Mouse (Mus musculus) forebrain, embryonic 11.5 days (tissue): Measurements from ENCODE around the gene Rps11. TPM values are rescaled to one million over a fixed set of nuclear protein-coding genes. Genes with fewer than 3 reads are reported as not detected.
A peak's percentile ranks its signal among the peaks of the same experiment; 100 is the strongest.

Experiments
- ATAC-seq: fragments of 200-750 bp; cut with Nextera tagmentation; replicated peaks from 2 replicates; pipeline ENCODE4 v1.8.0; 2017; ENCODE audit warnings: moderate TSS enrichment; ENCODE audit not compliant: low FRiP score
- DNase-seq: peaks from one replicate; pipeline ENCODE4 v3.0.0-alpha.2; 2017; ENCODE audit warnings: low spot score
- H3K27ac ChIP-seq: fragments of 300-500 bp; sonication (generic); 2 replicates; pipeline ENCODE4 v1.5.1; 2014; ENCODE audit warnings: low read depth, low read length
- H3K27me3 ChIP-seq: fragments of 300-500 bp; sonication (generic); 2 replicates; pipeline ENCODE4 v1.6.1; 2014; ENCODE audit warnings: mild to moderate bottlenecking, low read length, mixed read lengths; ENCODE audit not compliant: control insufficient read depth, insufficient read depth
- H3K36me3 ChIP-seq: fragments of 300-500 bp; sonication (generic); 2 replicates; pipeline ENCODE4 v1.6.1; 2014; ENCODE audit warnings: mild to moderate bottlenecking, low read length, moderate library complexity, mixed read lengths; ENCODE audit not compliant: control insufficient read depth, insufficient read depth
- H3K4me1 ChIP-seq: fragments of 300-500 bp; sonication (generic); replicated peaks from 2 replicates; pipeline ENCODE4 v1.6.1; 2014; ENCODE audit warnings: low read length, mixed read lengths; ENCODE audit not compliant: control insufficient read depth, insufficient read depth
- H3K4me2 ChIP-seq: fragments of 300-500 bp; sonication (generic); 2 replicates; pipeline ENCODE4 v1.6.1; 2014; ENCODE audit warnings: low read depth, mild to moderate bottlenecking, low read length, moderate library complexity, mixed read lengths; ENCODE audit not compliant: severe bottlenecking
- H3K4me3 ChIP-seq: fragments of 300-500 bp; sonication (generic); 2 replicates; pipeline ENCODE4 v1.5.1; 2014; ENCODE audit warnings: low read depth, low read length
- H3K9ac ChIP-seq: fragments of 300-500 bp; sonication (generic); 2 replicates; pipeline ENCODE4 v1.6.1; 2014; ENCODE audit warnings: low read length
- H3K9me3 ChIP-seq: fragments of 300-500 bp; sonication (generic); 2 replicates; pipeline ENCODE4 v1.6.1; 2016; ENCODE audit warnings: low read length, mixed read lengths; ENCODE audit not compliant: control insufficient read depth
- WGBS: fragments of 180-500 bp; shearing (Covaris S2); extraction: QIAGEN DNeasy Blood & Tissue Kit; methylation state at CpG from one replicate; pipeline ENCODE4 v1.1.7; 2014; 5-methylcytosine and 5-hydroxymethylcytosine counted together
- polyA plus RNA-seq: library from polyadenylated mRNA; unstranded; fragments of >200 nt; fragmentation: Nextera tagmentation; extraction: Ambion mirVana; gene quantifications from 2 replicates; pipeline ENCODE4 v1.2.1, GENCODE M21; 2014

Rps11 gene
- polyA plus RNA-seq, 1 experiment from 2014 or later, result 1,481 TPM

DNA sequence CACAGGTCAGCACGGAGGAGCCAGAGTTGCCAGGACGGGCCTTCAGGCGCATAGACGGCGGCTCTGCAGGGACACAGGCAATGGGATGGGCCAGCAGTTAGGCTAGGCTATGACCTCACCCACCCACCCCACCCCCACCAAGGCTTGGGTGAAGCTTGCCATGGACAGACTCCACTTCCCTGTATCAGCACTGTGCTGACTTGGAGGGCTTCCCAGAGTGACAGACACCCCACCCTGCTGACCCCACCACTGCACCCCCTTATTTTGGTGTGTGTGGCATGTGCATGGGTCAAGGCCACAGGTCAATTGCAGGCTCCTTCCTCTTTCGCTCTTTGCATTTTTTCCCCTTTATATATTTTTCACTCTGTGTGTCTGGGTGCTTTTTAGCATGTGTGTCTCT is 28.9 kb downstream of the Rps11 start:
- Histone ChIP-seq H3K9ac (no peak overlapping the region), H3K27me3 (no peaks in the 10 kb centered on the region), H3K9me3 (no peaks in the 10 kb centered on the region), H3K4me1 (peaks cover 3% of the 10 kb centered on the region; the same call in 1 of the 2 replicates), H3K27ac (no peak overlapping the region), H3K4me3 (no peak overlapping the region), H3K4me2 (no peak overlapping the region), H3K36me3 (no peaks in the 10 kb centered on the region)
- no peak for DNase-seq
- WGBS, result 86% methylated on average over 6 of the region's 6 CpGs
- no peak for ATAC-seq

DNA sequence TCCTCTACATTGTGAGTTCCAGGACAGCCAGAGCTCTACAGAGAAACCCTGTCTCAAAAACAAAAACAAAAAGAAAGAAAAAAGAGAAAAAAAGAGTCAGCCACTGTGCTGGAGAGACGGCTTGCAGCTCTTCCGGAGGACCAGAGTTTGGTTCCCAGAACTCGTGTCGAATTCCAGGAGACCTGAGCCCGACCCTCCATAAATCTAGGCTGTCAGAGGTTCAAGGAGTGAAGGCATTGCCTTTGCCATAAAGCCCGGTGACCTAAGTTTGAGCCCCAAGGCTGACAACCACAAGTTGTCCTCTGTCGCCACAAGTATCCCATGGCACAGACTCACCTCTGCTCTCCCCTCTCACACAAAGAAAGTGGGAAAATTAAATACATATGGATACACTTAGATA is 30.1 kb downstream of the Rps11 start:
- H3K4me3 ChIP-seq, result no peak overlapping the region
- H3K4me2 ChIP-seq, result no peak overlapping the region
- H3K36me3 ChIP-seq, result no peaks in the 10 kb centered on the region
- no peak overlapping the region for H3K9ac ChIP-seq
- DNase-seq (no peak), ATAC-seq (no peak)
- no peaks in the 10 kb centered on the region for H3K9me3 ChIP-seq
- H3K4me1 ChIP-seq, result peaks cover 3% of the 10 kb centered on the region; the same call in 1 of the 2 replicates
- 75% methylated on average over 7 of the region's 7 CpGs for WGBS
- no peaks in the 10 kb centered on the region for H3K27me3 ChIP-seq
- H3K27ac ChIP-seq, result no peak overlapping the region

DNA sequence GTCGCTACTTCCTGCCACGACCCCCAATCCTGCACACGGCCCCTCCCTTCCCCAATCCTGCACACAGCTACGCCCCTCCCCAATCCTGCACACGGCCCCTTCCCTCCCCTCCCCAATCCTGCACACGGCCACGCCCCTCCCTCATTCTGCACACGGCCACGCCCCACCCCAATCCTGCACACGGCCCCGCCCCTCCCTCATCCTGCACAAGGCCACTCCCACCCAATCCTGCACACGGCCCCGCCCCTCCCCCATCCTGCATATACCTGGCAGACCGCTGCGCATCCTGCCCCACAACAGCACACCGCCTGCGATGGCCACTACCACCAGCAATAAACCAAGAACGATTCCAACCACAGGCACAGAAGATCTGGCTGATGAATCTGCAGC is 30.7 kb downstream of the Rps11 start:
- ATAC-seq (no peak), DNase-seq (peak; percentile 68)
- Histone ChIP-seq H3K36me3 (no peaks in the 10 kb centered on the region), H3K27ac (no peak overlapping the region), H3K4me2 (no peak overlapping the region), H3K9me3 (no peaks in the 10 kb centered on the region), H3K9ac (no peak overlapping the region), H3K4me1 (peaks cover 3% of the 10 kb centered on the region; the same call in 1 of the 2 replicates), H3K4me3 (no peak overlapping the region), H3K27me3 (no peaks in the 10 kb centered on the region)
- WGBS, result 29% methylated on average over 18 of the region's 18 CpGs

GRCm38 (mm10) chr7:45092828-45093515 is 31.3 kb downstream of the Rps11 start:
- no peaks in the 10 kb centered on the region for H3K9me3 ChIP-seq
- no peak overlapping the region for H3K9ac ChIP-seq
- 60% methylated on average over 12 of the region's 12 CpGs for WGBS
- DNase-seq, result no peak
- H3K36me3 ChIP-seq, result no peaks in the 10 kb centered on the region
- no peak overlapping the region for H3K27ac ChIP-seq
- H3K27me3 ChIP-seq, result no peaks in the 10 kb centered on the region
- H3K4me3 ChIP-seq, result no peak overlapping the region
- ATAC-seq, result no peak
- peaks cover 3% of the 10 kb centered on the region; the same call in 1 of the 2 replicates for H3K4me1 ChIP-seq
- H3K4me2 ChIP-seq, result no peak overlapping the region

DNA sequence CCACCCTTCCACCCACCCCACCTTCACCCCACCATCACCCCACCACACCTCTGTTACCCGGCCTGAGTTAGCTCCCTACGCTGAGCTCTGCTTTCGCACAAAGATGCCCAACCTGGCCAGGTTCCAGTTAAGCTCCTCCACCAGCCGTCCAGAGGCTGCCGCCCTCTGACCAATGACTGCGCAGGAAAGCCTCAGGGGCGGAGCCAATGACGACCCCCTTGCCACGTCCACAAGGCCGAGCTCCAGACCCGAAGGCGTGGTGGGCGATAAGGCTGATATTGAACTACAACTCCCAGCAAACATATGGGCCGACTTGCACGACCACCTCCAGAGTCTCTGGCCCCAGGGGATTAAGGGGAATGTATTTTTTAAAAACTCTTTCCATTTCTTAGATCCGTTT is 32.2 kb downstream of the Rps11 start, which contains the start of gene Rcn3:
Gene Rcn3 (minus strand): TSS at position 174 of the 400 bp plus-strand sequence.
- WGBS, result under 1% methylated on average over 16 of the region's 16 CpGs
- peak; percentile 94 for DNase-seq
- peak; percentile 95 for ATAC-seq
- Histone ChIP-seq H3K4me2 (peak within 1 kb of the TSS; percentile 64), H3K4me1 (peaks cover 3% of the 10 kb centered on the region; the same call in 1 of the 2 replicates), H3K9me3 (no peaks in the 10 kb centered on the region), H3K36me3 (no peaks in the 10 kb centered on the region), H3K9ac (peak within 1 kb of the TSS; percentile 58), H3K27me3 (no peaks in the 10 kb centered on the region), H3K27ac (no peak within 1 kb of the TSS), H3K4me3 (peak within 1 kb of the TSS; percentile 46)

GRCm38 (mm10) chr7:45091001-45091990 is 32.9 kb downstream of the Rps11 start:
- Histone ChIP-seq H3K27ac (no peak overlapping the region), H3K4me3 (peak overlapping the region; percentile 46), H3K4me2 (peak overlapping the region; percentile 64), H3K4me1 (peaks cover 3% of the 10 kb centered on the region; the same call in 1 of the 2 replicates), H3K36me3 (peaks cover 5% of the 10 kb centered on the region; the same call in 1 of the 2 replicates), H3K27me3 (no peaks in the 10 kb centered on the region), H3K9me3 (no peaks in the 10 kb centered on the region), H3K9ac (peak overlapping the region; percentile 58)
- DNase-seq (peak; percentile 65), ATAC-seq (peak; percentile 44; the same call in 1 of the 2 replicates)
- 16% methylated on average over 35 of the region's 35 CpGs for WGBS

DNA sequence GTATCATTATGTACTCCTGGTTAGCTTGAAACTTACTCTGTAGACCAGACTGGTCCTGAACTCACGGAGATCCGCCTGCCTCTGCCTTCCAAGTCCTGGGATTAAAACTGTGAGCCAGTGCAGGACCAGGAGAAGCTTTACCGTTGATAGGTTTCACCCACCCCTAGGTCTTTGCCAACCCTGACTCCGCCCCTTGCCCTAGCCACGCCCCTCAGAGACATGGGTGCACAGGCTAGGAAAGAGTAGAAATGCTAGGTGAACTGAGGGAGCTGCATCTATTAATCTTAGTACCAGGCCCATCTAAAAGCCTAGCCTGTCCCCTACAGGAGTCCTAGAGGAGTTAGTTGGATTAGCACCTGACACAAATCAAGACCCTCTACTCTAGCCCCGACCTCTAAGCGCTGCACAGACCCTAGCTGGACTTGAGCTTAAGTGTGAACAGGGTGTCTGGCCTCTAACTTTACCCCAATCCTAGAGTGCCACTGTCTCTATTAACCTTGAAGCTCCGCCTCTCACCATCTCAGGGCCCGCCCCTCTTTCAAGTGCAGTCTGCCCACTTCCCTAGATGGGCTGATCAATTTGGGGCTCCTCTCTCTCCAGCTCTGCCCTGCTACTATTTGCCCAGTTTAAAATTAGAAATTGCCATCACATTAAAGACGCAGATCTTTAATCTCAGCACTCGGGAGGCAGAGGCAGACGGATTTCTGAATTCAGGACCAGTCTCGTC is 33.8 kb downstream of the Rps11 start:
- Histone ChIP-seq H3K27ac (no peak overlapping the region), H3K4me3 (no peak overlapping the region), H3K4me2 (no peak overlapping the region), H3K27me3 (no peaks in the 10 kb centered on the region), H3K36me3 (peaks cover 9% of the 10 kb centered on the region), H3K9ac (no peak overlapping the region), H3K4me1 (peaks cover 3% of the 10 kb centered on the region; the same call in 1 of the 2 replicates), H3K9me3 (no peaks in the 10 kb centered on the region)
- 82% methylated on average over 13 of the region's 13 CpGs for WGBS
- ATAC-seq, result no peak
- DNase-seq, result no peak

GRCm38 (mm10) chr7:45088597-45088996 is 35.6 kb downstream of the Rps11 start:
- no peaks in the 10 kb centered on the region for H3K27me3 ChIP-seq
- no peak overlapping the region for H3K27ac ChIP-seq
- H3K4me2 ChIP-seq, result no peak overlapping the region
- no peaks in the 10 kb centered on the region for H3K9me3 ChIP-seq
- no peak overlapping the region for H3K4me3 ChIP-seq
- 95% methylated on average over 17 of the region's 17 CpGs for WGBS
- ATAC-seq (no peak), DNase-seq (no peak)
- no peak overlapping the region for H3K9ac ChIP-seq
- H3K4me1 ChIP-seq, result peaks cover 3% of the 10 kb centered on the region; the same call in 1 of the 2 replicates
- peaks cover 9% of the 10 kb centered on the region for H3K36me3 ChIP-seq
